Mouse (Mus musculus): ENCODE measurements around the gene Map6d1.

- TF ChIP-seq CTCF (conservative IDR thresholded peaks at IDR 0.05; ENCODE audit: low read length) (no peak), POU5F1 (IDR thresholded peaks at IDR 0.05; ENCODE audit: borderline replicate concordance, low read length) (no peak)
Measured at GRCm38 (mm10) chr16:20228167-20228566, 13.0 kb downstream of the Map6d1 start.

Measured in E14TG2a.4 (cell line).